Mouse (Mus musculus) kidney, adult 2 months (tissue): ENCODE results near the gene Hist2h3c1.
"Not testable (repeated sequence)": the region's sequence is repeated elsewhere in the genome, so short reads cannot be mapped to it uniquely, and the experiment has no call there.

Source experiments
- CTCF ChIP-seq: fragments of 200-500 bp; conservative IDR thresholded peaks from 2 replicates; pipeline ENCODE4 v1.5.1; 2011; ENCODE audit warnings: low read depth, mild to moderate bottlenecking, control low read depth, low read length, moderate library complexity, mixed read lengths; ENCODE audit not compliant: insufficient read depth, insufficient read length
- POLR2A ChIP-seq: fragments of 200-500 bp; IDR thresholded peaks from one replicate; pipeline ENCODE4 v1.6.1; 2011; ENCODE audit warnings: low read depth, low read length, control low read depth

- TF ChIP-seq CTCF = not testable (repeated sequence)
- TF ChIP-seq POLR2A = peak; percentile 27
These were observed 6.3 kb upstream of the Hist2h3c1 start, which contains the start of gene Hist2h2aa2 for GRCm38 (mm10) chr3:96239949-96240798.
